Mouse (Mus musculus) hindbrain, postnatal 0 days (tissue): ENCODE data around the gene Mccc1. TPM values are rescaled to one million over a fixed set of nuclear protein-coding genes. Genes with fewer than 3 reads are reported as not detected.

Experiments
- ATAC-seq: fragments of 200-750 bp; cut with Nextera tagmentation; 2 replicates; pipeline ENCODE4 v1.8.0; 2017; ENCODE audit warnings: mild to moderate bottlenecking, moderate TSS enrichment, moderate library complexity
- DNase-seq: peaks from one replicate; pipeline ENCODE4 v3.0.0-alpha.2; 2015; ENCODE audit warnings: low spot score
- H3K27ac ChIP-seq: fragments of 300-500 bp; sonication (generic); 2 replicates; pipeline ENCODE4 v1.5.1; 2014; ENCODE audit warnings: mild to moderate bottlenecking
- H3K27me3 ChIP-seq: fragments of 300-500 bp; sonication (generic); 2 replicates; pipeline ENCODE4 v1.6.1; 2014; ENCODE audit warnings: low read length, mixed read lengths; ENCODE audit not compliant: insufficient read depth
- H3K36me3 ChIP-seq: fragments of 300-500 bp; sonication (generic); 2 replicates; pipeline ENCODE4 v1.6.1; 2014; ENCODE audit warnings: low read length, mixed read lengths; ENCODE audit not compliant: insufficient read depth
- H3K4me1 ChIP-seq: fragments of 300-500 bp; sonication (generic); 2 replicates; pipeline ENCODE4 v1.6.1; 2014; ENCODE audit warnings: antibody characterized with exemption, low read length, mixed read lengths; ENCODE audit not compliant: insufficient read depth
- H3K4me2 ChIP-seq: fragments of 300-500 bp; sonication (generic); 2 replicates; pipeline ENCODE4 v1.6.1; 2014; ENCODE audit warnings: low read depth, mild to moderate bottlenecking, low read length, moderate library complexity, mixed read lengths
- H3K4me3 ChIP-seq: fragments of 300-500 bp; sonication (generic); 2 replicates; pipeline ENCODE4 v1.5.1; 2014; ENCODE audit warnings: low read length
- H3K9ac ChIP-seq: fragments of 300-500 bp; sonication (generic); replicated peaks from 2 replicates; pipeline ENCODE4 v1.6.1; 2014; ENCODE audit warnings: mild to moderate bottlenecking, low read length, moderate library complexity, mixed read lengths
- H3K9me3 ChIP-seq: fragments of 300-500 bp; sonication (generic); 2 replicates; pipeline ENCODE4 v1.6.1; 2016; ENCODE audit warnings: low read length, mixed read lengths
- CTCF ChIP-seq: IDR thresholded peaks from 2 replicates; pipeline ENCODE4 v1.5.1; 2016; ENCODE audit warnings: antibody characterized with exemption, control low read depth, low read depth
- WGBS: fragments of 180-500 bp; shearing (Covaris S2); extraction: QIAGEN DNeasy Blood & Tissue Kit; methylation state at CpG from one replicate; pipeline ENCODE4 v1.1.7; 2014; 5-methylcytosine and 5-hydroxymethylcytosine counted together
- polyA plus RNA-seq: library from polyadenylated mRNA; unstranded; fragments of >200 nt; fragmentation: Nextera tagmentation; extraction: Ambion mirVana; gene quantifications from 2 replicates; pipeline ENCODE4 v1.2.1, GENCODE M21; 2015
- total RNA-seq: library from RNA; depleted of rRNA; stranded (reverse); fragments of >200 nt; gene quantifications from 2 replicates; pipeline ENCODE4 v1.2.3, GENCODE M21; 2014; rRNA removed

Mccc1 gene
- total RNA-seq (4.5 and 6.0 TPM in 2 replicates), polyA plus RNA-seq (22.3 and 25.7 TPM in 2 replicates)

- TF ChIP-seq CTCF = peak; percentile 12; the same call in 1 of the 2 replicates
- Histone ChIP-seq H3K27me3 (no peaks in the 10 kb centered on the region), H3K9me3 (no peaks in the 10 kb centered on the region), H3K27ac (peak within 1 kb of the TSS; percentile 94), H3K4me2 (peak within 1 kb of the TSS; percentile 87), H3K9ac (peak within 1 kb of the TSS; percentile 70), H3K36me3 (no peaks in the 10 kb centered on the region), H3K4me1 (no peaks in the 10 kb centered on the region), H3K4me3 (peak within 1 kb of the TSS; percentile 81)
- 2% methylated on average over 39 of the region's 39 CpGs for WGBS
- DNase-seq = peak; percentile 98
- ATAC-seq = peak; percentile 100
These were observed at the start of gene Mccc1 for GRCm38 (mm10) chr3:36000275-36001239. Gene Mccc1 (minus strand): TSS chr3:36000678.

GRCm38 (mm10) chr3:36049106-36049505 lies 48.6 kb upstream of the Mccc1 start:
- Histone ChIP-seq H3K27ac (no peak overlapping the region), H3K4me2 (no peak overlapping the region), H3K4me3 (no peak overlapping the region), H3K9me3 (no peaks in the 10 kb centered on the region), H3K4me1 (no peaks in the 10 kb centered on the region), H3K27me3 (no peaks in the 10 kb centered on the region), H3K36me3 (no peaks in the 10 kb centered on the region), H3K9ac (no peak overlapping the region)
- DNase-seq = no peak
- 62% methylated on average over 1 of the region's 1 CpGs for WGBS
- no peak for ATAC-seq
- TF ChIP-seq CTCF = no peak

GRCm38 (mm10) chr3:36045086-36045485 lies 44.6 kb upstream of the Mccc1 start:
- Histone ChIP-seq H3K9me3 (no peaks in the 10 kb centered on the region), H3K4me1 (no peaks in the 10 kb centered on the region), H3K9ac (no peak overlapping the region), H3K4me3 (no peak overlapping the region), H3K4me2 (no peak overlapping the region), H3K27me3 (no peaks in the 10 kb centered on the region), H3K27ac (no peak overlapping the region), H3K36me3 (no peaks in the 10 kb centered on the region)
- no peak for DNase-seq
- ATAC-seq = no peak
- no peak for TF ChIP-seq CTCF
- WGBS = 80% methylated on average over 4 of the region's 4 CpGs

- Histone ChIP-seq H3K9me3 (no peaks in the 10 kb centered on the region), H3K9ac (no peak overlapping the region), H3K4me1 (no peaks in the 10 kb centered on the region), H3K4me3 (no peak overlapping the region), H3K36me3 (no peaks in the 10 kb centered on the region), H3K27me3 (no peaks in the 10 kb centered on the region), H3K4me2 (no peak overlapping the region), H3K27ac (no peak overlapping the region)
- TF ChIP-seq CTCF = no peak
- no peak for DNase-seq
- no peak for ATAC-seq
These were observed 44.0 kb upstream of the Mccc1 start for GRCm38 (mm10) chr3:36044520-36044919.

GRCm38 (mm10) chr3:36031740-36032510 lies 31.4 kb upstream of the Mccc1 start:
- no peak for TF ChIP-seq CTCF
- H3K9me3 ChIP-seq = no peaks in the 10 kb centered on the region
- H3K27me3 ChIP-seq = no peaks in the 10 kb centered on the region
- no peaks in the 10 kb centered on the region for H3K36me3 ChIP-seq
- H3K4me3 ChIP-seq = no peak overlapping the region
- DNase-seq (peak; percentile 40), ATAC-seq (peak; percentile 70)
- 42% methylated on average over 6 of the region's 6 CpGs for WGBS
- H3K4me1 ChIP-seq = no peaks in the 10 kb centered on the region
- no peak overlapping the region for H3K9ac ChIP-seq
- H3K4me2 ChIP-seq = no peak overlapping the region
- H3K27ac ChIP-seq = no peak overlapping the region

GRCm38 (mm10) chr3:36029993-36030392 lies 29.5 kb upstream of the Mccc1 start:
- no peak for TF ChIP-seq CTCF
- H3K4me2 ChIP-seq = no peak overlapping the region
- no peak for ATAC-seq
- H3K9ac ChIP-seq = no peak overlapping the region
- no peak for DNase-seq
- H3K4me3 ChIP-seq = no peak overlapping the region
- no peak overlapping the region for H3K27ac ChIP-seq
- H3K4me1 ChIP-seq = no peaks in the 10 kb centered on the region
- H3K36me3 ChIP-seq = no peaks in the 10 kb centered on the region
- H3K27me3 ChIP-seq = no peaks in the 10 kb centered on the region
- H3K9me3 ChIP-seq = no peaks in the 10 kb centered on the region
- 89% methylated on average over 4 of the region's 4 CpGs for WGBS
